ENCODE assay signal across 12 mouse cellular contexts in genomic region chr19:16337866-16338530, GRCm38 (mm10).
DNase-seq lines count a peak whose midpoint lies in the region; ATAC-seq lines count a peak whose summit lies in the region.
"Had no signal": no experiment of that assay in that cellular context is flagged by ENCODE, and none has a peak within 500 bp of the region (broad histone marks: within the 10 kb centered on the region; RNA-seq: fewer than 3 reads in every experiment).

No protein-coding gene starts in this region.

- 0 out of 2 replicates have a peak overlapping the region, but pooled peaks have one; percentile 13 for H3K27ac ChIP-seq in hindbrain, embryonic 13.5 days
- H3K27ac ChIP-seq in hindbrain, embryonic 12.5 days: no peak overlapping the region
- H3K27ac ChIP-seq in neural tube, embryonic 15.5 days (replicated peaks): peak overlapping the region; percentile 37
- H3K27ac ChIP-seq: liver, embryonic 12.5 days had no signal

- ATAC-seq in cerebellum, adult (ENCODE audit: insufficient number of reproducible peaks, low FRiP score, low TSS enrichment): peak; percentile 91
- ATAC-seq in hindbrain, embryonic 13.5 days (ENCODE audit: low FRiP score): no peak
- ATAC-seq in hindbrain, embryonic 12.5 days (ENCODE audit: low FRiP score): no peak
- ATAC-seq in neural tube, embryonic 15.5 days (ENCODE audit: low FRiP score): no peak
- ATAC-seq: liver, embryonic 12.5 days; Patski had no signal

- H3K4me2 ChIP-seq in hindbrain, embryonic 13.5 days: no peak overlapping the region
- H3K4me2 ChIP-seq in hindbrain, embryonic 12.5 days (replicated peaks): no peak overlapping the region
- no peak overlapping the region for H3K4me2 ChIP-seq in neural tube, embryonic 15.5 days
- H3K4me2 ChIP-seq: liver, embryonic 12.5 days had no signal

- 86% methylated on average over 9 of the region's 9 CpGs for WGBS in hindbrain, embryonic 13.5 days
- WGBS in hindbrain, embryonic 12.5 days: 89% methylated on average over 9 of the region's 9 CpGs
- 84% methylated on average over 9 of the region's 9 CpGs for WGBS in neural tube, embryonic 15.5 days

- no peak overlapping the region for H3K9ac ChIP-seq in hindbrain, embryonic 13.5 days
- no peak overlapping the region for H3K9ac ChIP-seq in hindbrain, embryonic 12.5 days
- H3K9ac ChIP-seq in neural tube, embryonic 15.5 days (replicated peaks): no peak overlapping the region
- H3K9ac ChIP-seq: liver, embryonic 12.5 days had no signal

- H3K27me3 ChIP-seq in hindbrain, embryonic 13.5 days: no peaks in the 10 kb centered on the region
- no peaks in the 10 kb centered on the region for H3K27me3 ChIP-seq in hindbrain, embryonic 12.5 days
- no peaks in the 10 kb centered on the region for H3K27me3 ChIP-seq in neural tube, embryonic 15.5 days (replicated peaks)
- H3K27me3 ChIP-seq: liver, embryonic 12.5 days; Patski had no signal

- peaks cover 23% of the 10 kb centered on the region for H3K36me3 ChIP-seq in hindbrain, embryonic 13.5 days
- peaks cover 6% of the 10 kb centered on the region for H3K36me3 ChIP-seq in hindbrain, embryonic 12.5 days
- H3K36me3 ChIP-seq in neural tube, embryonic 15.5 days: peaks cover 7% of the 10 kb centered on the region

- intact Hi-C loops in left cerebral cortex, postnatal 10 days (cut with DNase I): loop anchor here (10.0 kb wide), 1 partner anchor 273 kb away; no protein-coding TSS in a partner anchor

- no peak overlapping the region for H3K4me3 ChIP-seq in hindbrain, embryonic 13.5 days
- no peak overlapping the region for H3K4me3 ChIP-seq in hindbrain, embryonic 12.5 days
- H3K4me3 ChIP-seq in neural tube, embryonic 15.5 days (replicated peaks): no peak overlapping the region
- H3K4me3 ChIP-seq: liver, embryonic 12.5 days had no signal

- 0 out of 2 replicates have a peak, but pooled peaks cover 5% of the 10 kb centered on the region for H3K4me1 ChIP-seq in hindbrain, embryonic 13.5 days (replicated peaks)
- no peaks in the 10 kb centered on the region for H3K4me1 ChIP-seq in hindbrain, embryonic 12.5 days
- peaks cover 7% of the 10 kb centered on the region; the same call in 1 of the 2 replicates for H3K4me1 ChIP-seq in neural tube, embryonic 15.5 days
- H3K4me1 ChIP-seq: liver, embryonic 12.5 days had no signal

- no peak for DNase-seq in cerebellum, adult 8-10 months
- DNase-seq in neural tube, embryonic 10.5 days (ENCODE audit: extremely low spot score, low spot score): no peak
- DNase-seq in left cerebral cortex, postnatal 10 days (ENCODE audit: extremely low spot score in 1 of 2, low spot score in 2 of 2): no peak
- no peak for DNase-seq in right cerebral cortex, postnatal 10 days (ENCODE audit: low spot score in 2 of 2)
- DNase-seq: heart, postnatal 14 days; kidney, adult 2 months had no signal

- H3K9me3 ChIP-seq in hindbrain, embryonic 13.5 days: no peaks in the 10 kb centered on the region
- H3K9me3 ChIP-seq in hindbrain, embryonic 12.5 days (replicated peaks): no peaks in the 10 kb centered on the region
- H3K9me3 ChIP-seq in neural tube, embryonic 15.5 days (replicated peaks): no peaks in the 10 kb centered on the region
- H3K9me3 ChIP-seq: liver, embryonic 12.5 days had no signal
